Mouse (Mus musculus): ENCODE data around the gene Slc22a20.

Gene Slc22a20

GRCm38 (mm10) chr19:5924713-5925093 is 61.2 kb downstream of the Slc22a20 start, which contains the start of gene Cdc42ep2:
Gene Cdc42ep2, minus strand, starts transcription at chr19:5924816.
- DNase-seq (ENCODE audit: low read depth, low spot score) = peak; percentile 93

- DNase-seq (ENCODE audit: low read depth, low spot score) = peak; percentile 92
Observed at GRCm38 (mm10) chr19:5923990-5924712, 61.8 kb downstream of the Slc22a20 start.

DNA sequence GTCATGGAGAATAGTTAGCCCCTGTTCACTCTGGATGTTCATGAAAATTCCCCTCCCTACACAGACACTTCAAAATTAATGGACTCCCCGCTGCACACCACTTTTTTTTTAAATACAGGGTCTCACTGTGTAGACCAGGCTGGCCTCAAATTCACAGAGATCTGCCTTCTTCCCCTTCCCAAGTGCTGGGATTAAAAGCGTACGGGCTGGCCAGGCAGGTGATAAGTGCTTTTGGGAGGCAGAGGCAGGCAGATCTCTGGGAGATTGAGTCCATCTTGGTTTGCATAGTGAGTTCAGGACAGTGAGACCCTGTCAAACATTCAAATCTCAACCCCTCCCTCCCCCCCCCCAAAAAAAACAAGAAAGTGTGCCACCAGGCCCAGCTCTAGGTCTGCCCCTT is 63.0 kb downstream of the Slc22a20 start:
- no peak for DNase-seq (ENCODE audit: low read depth, low spot score)

DNA sequence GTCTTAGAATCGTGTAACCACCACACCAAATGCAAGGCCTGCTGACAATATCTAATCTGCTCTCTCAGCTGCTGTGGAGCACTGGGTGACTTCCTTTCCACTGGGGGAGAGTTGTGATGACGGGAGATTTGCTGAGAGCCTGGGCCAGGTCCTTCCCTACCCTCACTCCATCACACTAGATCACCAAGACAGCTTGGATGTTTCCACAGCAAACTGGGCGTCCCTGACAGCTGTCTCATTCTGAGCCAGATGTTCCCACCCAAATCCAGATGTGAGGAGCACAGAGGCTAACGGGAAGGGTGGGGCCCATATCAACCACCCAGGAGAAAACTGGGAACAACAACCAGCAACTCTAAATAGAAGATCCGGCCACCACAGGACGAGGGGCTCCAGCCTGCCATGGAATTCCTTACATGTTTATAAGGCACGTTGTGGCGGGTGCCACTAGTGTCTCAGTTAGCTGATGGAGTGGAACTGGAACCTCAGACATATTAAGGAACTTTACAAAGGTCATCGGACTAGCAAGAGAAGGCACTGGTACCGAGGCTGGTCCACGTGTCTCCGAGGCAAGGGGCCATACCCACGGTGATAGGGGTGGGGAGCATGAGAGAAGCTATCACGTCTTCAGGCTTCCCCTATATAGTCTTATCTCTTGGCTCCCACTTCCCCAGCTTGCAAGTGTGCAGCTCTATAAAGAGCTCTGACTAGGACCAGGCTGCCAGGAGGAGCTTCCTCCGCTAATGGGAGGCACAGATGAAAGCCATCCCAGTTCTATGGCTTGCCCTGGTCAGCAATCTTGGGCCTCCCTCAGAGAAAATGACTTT is 63.6 kb downstream of the Slc22a20 start:
- no peak for DNase-seq (ENCODE audit: low read depth, low spot score)

DNA sequence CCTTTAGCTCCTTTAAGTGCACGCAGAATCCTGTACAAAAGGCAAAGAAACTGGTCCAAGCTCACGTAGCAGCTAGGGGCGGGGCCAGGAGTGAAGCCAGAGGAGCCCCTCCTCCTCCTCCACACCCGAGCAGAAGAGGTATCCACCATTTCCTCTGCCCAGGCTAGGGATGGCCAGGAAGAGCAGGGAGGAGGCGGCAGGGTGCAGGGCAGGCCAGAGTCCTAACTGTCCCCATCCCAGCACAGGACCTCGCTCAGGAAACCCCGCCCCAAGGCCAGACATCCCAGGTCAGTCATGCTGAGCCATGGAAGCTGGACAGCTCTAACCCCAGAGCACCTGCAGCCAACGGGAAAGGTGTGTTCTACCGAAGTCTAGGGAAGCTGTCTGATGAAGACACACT is 64.2 kb downstream of the Slc22a20 start:
- no peak for DNase-seq (ENCODE audit: low read depth, low spot score)

All from mesoderm, embryonic 11.5 days (tissue).